Mouse (Mus musculus) hindbrain, embryonic 10.5 days (tissue): ENCODE measurements around the gene Cfap43. TPM values are rescaled to one million over a fixed set of nuclear protein-coding genes. Genes with fewer than 3 reads are reported as not detected.

Source experiments
- DNase-seq: peaks from one replicate; pipeline ENCODE4 v3.0.0-alpha.2; 2017; ENCODE audit warnings: low spot score
- H3K27ac ChIP-seq: fragments of 300-500 bp; sonication (generic); 2 replicates; pipeline ENCODE4 v1.5.1; 2016; ENCODE audit warnings: mild to moderate bottlenecking, moderate library complexity
- H3K27me3 ChIP-seq: fragments of 300-500 bp; sonication (generic); 2 replicates; pipeline ENCODE4 v1.6.1; 2016; ENCODE audit warnings: mild to moderate bottlenecking; ENCODE audit not compliant: poor library complexity, insufficient read depth, severe bottlenecking
- H3K36me3 ChIP-seq: fragments of 300-500 bp; sonication (generic); 2 replicates; pipeline ENCODE4 v1.6.1; 2016; ENCODE audit warnings: mild to moderate bottlenecking, moderate library complexity
- H3K4me1 ChIP-seq: fragments of 300-500 bp; sonication (generic); replicated peaks from 2 replicates; pipeline ENCODE4 v1.6.1; 2016; ENCODE audit warnings: mild to moderate bottlenecking
- H3K4me3 ChIP-seq: fragments of 300-500 bp; sonication (generic); 2 replicates; pipeline ENCODE4 v1.5.1; 2016; ENCODE audit warnings: mild to moderate bottlenecking, moderate library complexity
- H3K9me3 ChIP-seq: fragments of 300-500 bp; sonication (generic); 2 replicates; pipeline ENCODE4 v1.6.1; 2016; ENCODE audit warnings: mild to moderate bottlenecking, moderate library complexity
- WGBS: fragments of 180-500 bp; shearing (Covaris S2); methylation state at CpG from one replicate; pipeline ENCODE4 v1.1.7; 2016; 5-methylcytosine and 5-hydroxymethylcytosine counted together
- polyA plus RNA-seq: library from polyadenylated mRNA; unstranded; fragments of >200 nt; fragmentation: Nextera tagmentation; extraction: Ambion mirVana; gene quantifications from 2 replicates; pipeline ENCODE4 v1.2.1, GENCODE M21; 2016

Gene Cfap43
- polyA plus RNA-seq, 1 experiment from 2014 or later: 1.0 TPM

DNA sequence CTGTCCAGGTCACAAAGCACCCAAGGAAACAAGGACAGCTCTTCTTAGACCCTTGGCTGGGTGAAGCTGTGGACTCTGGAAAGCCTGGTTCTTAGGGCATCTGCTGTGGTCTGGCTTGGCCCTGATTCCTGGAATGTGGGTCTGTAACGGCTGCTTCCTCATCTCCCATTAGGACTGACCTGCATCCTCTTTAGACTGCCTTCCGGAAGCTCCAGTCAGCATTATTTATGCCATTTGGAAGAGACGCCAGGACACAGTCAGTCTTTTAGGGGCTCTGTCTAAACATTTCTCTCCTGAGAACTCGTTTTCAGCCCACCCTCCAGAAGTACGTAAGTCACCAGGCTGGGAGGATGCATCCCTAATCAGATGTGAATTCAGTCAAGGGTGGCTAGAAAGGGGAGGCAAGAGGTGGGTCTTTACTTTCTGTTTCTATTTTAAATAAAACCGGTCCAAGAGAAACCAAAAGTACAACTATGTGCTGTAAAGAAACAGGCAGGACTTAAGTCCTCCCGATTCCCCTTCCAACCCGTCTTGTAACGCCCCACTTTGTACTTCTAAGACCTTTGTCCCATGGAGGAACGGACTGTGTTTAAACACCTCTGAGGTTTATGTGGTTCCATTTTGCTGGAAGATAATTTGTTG lies 28.5 kb downstream of the Cfap43 start:
- H3K36me3 ChIP-seq: peaks cover 30% of the 10 kb centered on the region
- no peak overlapping the region for H3K4me3 ChIP-seq
- H3K27ac ChIP-seq: no peak overlapping the region
- no peaks in the 10 kb centered on the region for H3K27me3 ChIP-seq
- 81% methylated on average over 10 of the region's 10 CpGs for WGBS
- H3K9me3 ChIP-seq: no peaks in the 10 kb centered on the region
- no peaks in the 10 kb centered on the region for H3K4me1 ChIP-seq
- no peak for DNase-seq

DNA sequence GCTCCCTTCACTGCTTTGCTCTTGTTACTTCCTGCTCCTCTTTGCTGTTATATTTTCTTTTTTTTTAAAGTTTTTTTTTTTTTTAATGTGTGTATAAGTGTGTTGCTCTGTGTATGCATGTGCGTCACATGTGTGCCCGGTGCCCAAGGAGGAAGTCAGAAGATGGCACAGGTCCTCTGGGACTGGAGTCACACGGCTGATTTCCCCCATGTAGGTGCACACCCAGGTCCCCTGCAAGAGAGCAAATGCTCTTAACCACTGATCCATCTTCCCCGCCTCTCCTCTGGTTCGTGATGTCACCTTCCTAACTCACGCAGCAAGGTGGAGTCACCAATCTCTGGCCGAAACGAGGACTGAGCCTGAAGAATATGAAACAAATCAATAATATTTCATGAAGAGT lies 31.1 kb downstream of the Cfap43 start:
- Histone ChIP-seq H3K27me3 (no peaks in the 10 kb centered on the region), H3K36me3 (peaks cover 4% of the 10 kb centered on the region), H3K27ac (no peak overlapping the region), H3K4me1 (peaks cover 11% of the 10 kb centered on the region), H3K9me3 (no peaks in the 10 kb centered on the region), H3K4me3 (no peak overlapping the region)
- WGBS: 94% methylated on average over 8 of the region's 8 CpGs
- DNase-seq: no peak

DNA sequence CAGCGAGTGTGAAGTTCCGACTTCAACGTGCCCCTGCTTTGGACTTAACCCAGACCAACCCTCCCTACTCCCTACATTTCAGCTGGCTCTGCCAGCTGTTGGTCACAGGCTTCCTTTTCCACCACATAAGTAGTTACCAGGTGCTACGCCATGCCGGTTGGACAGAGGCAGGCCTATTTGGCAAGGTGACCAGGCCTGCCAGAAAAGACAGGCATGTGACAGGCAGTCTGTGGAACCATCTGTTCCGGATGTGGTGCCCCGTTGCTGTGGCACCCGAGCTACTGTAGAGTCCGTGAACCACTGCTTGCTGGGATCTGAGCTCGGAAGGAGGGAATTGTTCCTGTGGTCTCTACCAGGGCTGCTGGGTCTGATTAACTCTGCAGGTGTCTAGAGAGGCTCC lies 31.7 kb downstream of the Cfap43 start:
- Histone ChIP-seq H3K27me3 (no peaks in the 10 kb centered on the region), H3K27ac (no peak overlapping the region), H3K36me3 (no peaks in the 10 kb centered on the region), H3K4me1 (peaks cover 13% of the 10 kb centered on the region), H3K4me3 (no peak overlapping the region), H3K9me3 (no peaks in the 10 kb centered on the region)
- WGBS: 92% methylated on average over 10 of the region's 10 CpGs
- no peak for DNase-seq

DNA sequence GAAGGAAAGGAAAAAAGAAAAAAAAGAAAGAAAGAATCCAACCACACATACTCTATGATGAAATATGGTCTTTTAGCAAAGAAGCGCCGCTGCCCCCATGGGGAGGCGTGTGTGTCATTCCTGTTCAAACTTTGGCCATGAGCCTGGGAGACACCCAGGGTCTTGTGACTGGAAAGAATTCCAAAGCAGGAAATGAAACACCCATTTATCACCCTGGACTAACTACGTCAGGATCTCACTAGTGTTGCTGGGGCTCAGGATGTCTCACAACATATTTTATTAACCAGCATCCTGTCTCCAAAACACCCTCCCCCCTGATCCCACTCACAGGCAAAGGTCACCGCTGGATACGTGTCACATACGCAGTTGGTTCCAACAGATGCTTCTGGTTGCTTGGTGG lies 32.5 kb downstream of the Cfap43 start:
- H3K27ac ChIP-seq: no peak overlapping the region
- 87% methylated on average over 7 of the region's 7 CpGs for WGBS
- no peak for DNase-seq
- no peaks in the 10 kb centered on the region for H3K36me3 ChIP-seq
- H3K4me3 ChIP-seq: no peak overlapping the region
- peaks cover 13% of the 10 kb centered on the region for H3K4me1 ChIP-seq
- no peaks in the 10 kb centered on the region for H3K27me3 ChIP-seq
- H3K9me3 ChIP-seq: no peaks in the 10 kb centered on the region

DNA sequence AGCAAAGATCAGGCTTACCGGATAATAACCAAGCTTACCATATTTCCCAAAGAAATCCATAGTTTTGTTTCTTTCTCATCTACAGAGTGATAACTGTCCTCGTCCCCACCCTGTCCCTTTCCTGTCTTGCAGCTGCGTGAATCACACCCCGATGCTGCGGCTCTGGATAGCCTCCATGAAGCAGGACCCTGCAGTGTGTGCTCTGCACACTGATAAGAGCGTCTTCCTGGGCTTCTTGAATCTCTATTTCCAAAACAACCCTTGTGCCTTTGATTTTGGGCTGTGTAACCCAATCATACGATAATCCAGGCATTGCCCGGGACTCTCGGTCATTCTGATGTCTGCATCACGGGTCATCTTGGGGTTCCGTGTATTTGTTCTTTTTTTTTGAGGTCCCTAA lies 33.2 kb downstream of the Cfap43 start:
- H3K27ac ChIP-seq: no peak overlapping the region
- H3K4me1 ChIP-seq: peaks cover 14% of the 10 kb centered on the region
- WGBS: 90% methylated on average over 11 of the region's 11 CpGs
- H3K9me3 ChIP-seq: no peaks in the 10 kb centered on the region
- H3K4me3 ChIP-seq: no peak overlapping the region
- no peaks in the 10 kb centered on the region for H3K36me3 ChIP-seq
- DNase-seq: no peak
- H3K27me3 ChIP-seq: no peaks in the 10 kb centered on the region

DNA sequence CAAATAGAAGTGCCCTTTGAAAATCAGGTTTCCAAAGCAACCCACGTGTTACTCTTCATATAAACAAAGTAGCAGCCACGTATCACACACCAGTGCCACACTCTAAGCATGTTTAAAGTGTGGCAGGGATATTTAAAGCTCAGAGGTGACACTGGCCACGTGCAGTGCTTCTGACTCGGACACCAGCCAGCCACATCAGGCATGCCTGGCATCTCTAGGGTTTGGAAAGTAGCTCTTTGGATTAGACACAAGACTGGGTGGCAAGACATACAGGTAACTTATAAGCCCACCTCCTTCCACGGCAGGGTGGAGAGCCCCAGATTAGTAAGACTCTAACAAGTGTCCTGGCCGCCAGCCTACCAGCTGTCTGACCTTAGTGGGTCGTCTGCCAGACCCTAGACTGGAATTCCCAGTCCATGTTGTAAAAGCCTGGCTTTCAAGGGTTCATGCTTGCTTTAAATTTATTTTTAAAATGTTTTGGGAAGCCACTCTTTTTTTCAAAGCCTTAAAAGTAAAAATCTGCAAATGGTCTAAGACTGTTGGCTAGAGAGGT lies 33.8 kb downstream of the Cfap43 start:
- no peak overlapping the region for H3K27ac ChIP-seq
- no peaks in the 10 kb centered on the region for H3K9me3 ChIP-seq
- DNase-seq: no peak
- H3K36me3 ChIP-seq: no peaks in the 10 kb centered on the region
- 76% methylated on average over 7 of the region's 7 CpGs for WGBS
- H3K27me3 ChIP-seq: no peaks in the 10 kb centered on the region
- peaks cover 17% of the 10 kb centered on the region for H3K4me1 ChIP-seq
- H3K4me3 ChIP-seq: no peak overlapping the region

DNA sequence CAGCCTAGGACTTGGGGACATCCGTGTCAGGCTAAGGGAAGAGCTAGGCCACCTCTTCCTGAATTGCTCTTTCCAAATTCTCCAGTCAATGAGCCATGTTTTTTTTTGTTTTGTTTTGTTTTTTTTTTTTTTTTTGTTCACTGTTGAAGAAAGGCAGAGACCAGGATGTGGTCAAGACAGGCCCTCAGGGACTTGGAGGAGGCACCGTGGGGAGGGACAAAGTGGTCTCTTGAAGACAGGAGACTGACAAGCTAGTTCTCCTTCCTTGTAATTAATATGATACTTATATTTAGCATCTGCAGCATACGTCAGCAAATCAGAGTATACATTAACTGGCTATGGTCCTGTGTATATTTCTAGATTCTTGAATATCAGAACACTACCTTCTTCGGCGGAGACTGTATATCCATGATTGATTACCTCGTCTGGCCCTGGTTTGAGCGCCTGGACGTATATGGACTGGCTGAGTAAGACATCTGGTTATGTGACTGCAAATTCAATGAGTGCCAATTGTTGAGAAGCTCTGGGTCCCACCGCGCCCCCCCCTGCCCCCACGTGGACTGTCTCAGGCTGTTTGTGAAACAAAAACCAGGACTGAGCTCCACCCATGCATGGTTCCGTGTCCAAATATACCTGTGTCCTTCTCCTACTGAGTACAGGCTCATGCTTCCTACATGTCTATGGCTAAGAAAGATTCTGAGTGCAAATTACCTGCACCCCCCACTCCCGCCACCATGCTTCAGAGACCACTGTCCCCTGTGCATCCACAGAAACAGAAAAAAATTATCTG lies 34.6 kb downstream of the Cfap43 start:
- no peak for DNase-seq

DNA sequence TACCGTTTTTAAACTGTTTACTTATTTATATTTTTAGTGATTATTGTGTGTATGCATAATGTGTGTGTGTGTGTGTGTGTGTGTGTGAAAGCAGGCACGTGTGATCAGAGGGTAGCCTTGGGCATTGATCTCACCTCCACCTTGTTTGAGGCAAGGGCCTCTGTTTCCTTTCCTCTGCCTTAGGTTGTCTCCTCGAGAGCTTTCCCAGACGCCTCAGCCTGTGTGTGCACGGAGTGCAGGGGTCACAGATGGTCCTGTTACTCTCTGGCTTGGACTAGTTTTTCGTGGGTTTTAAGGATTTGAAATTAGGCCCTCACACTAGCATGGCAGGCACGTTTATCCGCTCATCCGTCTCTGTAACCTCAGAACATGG lies 36.2 kb downstream of the Cfap43 start:
- no peak for DNase-seq
- Histone ChIP-seq H3K27ac (peak overlapping the region; percentile 66; the same call in 1 of the 2 replicates), H3K36me3 (no peaks in the 10 kb centered on the region), H3K9me3 (no peaks in the 10 kb centered on the region), H3K27me3 (no peaks in the 10 kb centered on the region), H3K4me1 (peaks cover 17% of the 10 kb centered on the region), H3K4me3 (no peak overlapping the region)
- 64% methylated on average over 9 of the region's 9 CpGs for WGBS

More for the DNA sequence above, 34.6 kb downstream of the Cfap43 start:
- 83% methylated on average over 13 of the region's 13 CpGs for WGBS
- Histone ChIP-seq H3K4me1 (peaks cover 17% of the 10 kb centered on the region), H3K27ac (no peak overlapping the region), H3K36me3 (no peaks in the 10 kb centered on the region), H3K4me3 (no peak overlapping the region), H3K27me3 (no peaks in the 10 kb centered on the region), H3K9me3 (no peaks in the 10 kb centered on the region)

DNA sequence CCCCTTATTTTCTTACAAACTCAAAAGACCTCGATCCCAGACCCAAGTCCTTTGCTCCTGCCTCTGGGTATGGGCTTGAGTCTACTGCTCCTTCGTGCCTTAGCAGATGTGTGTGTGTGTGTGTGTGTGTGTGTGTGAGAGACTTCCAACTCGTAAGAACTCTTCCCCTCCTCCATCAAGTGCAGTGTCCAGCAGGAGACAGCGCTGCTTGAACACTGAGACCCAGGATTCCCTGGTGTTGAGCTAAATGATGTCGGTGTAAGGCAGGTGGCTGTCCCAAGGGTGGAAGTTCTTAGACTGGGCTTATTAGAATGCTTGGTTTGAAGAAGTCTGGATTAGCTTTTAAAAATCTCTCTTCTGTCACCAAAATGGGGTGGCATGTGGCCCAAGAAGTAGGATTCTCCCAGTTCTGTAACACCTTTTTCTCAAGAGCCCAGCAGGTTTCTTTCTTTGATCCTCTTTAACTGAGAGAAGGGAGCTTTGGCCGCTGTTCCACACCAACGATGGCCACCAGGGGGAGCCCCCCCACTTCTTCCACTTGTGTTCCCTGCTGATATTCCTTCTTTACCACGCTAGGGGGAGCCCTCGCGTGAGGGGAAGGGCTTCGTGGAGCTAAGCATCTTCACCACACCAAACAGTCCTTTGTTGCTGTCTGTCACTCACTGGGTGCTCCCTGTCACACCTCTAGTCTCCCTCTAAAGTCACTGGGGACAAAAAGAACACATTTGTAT lies 36.8 kb downstream of the Cfap43 start:
- 30% methylated on average over 11 of the region's 11 CpGs for WGBS

DNA sequence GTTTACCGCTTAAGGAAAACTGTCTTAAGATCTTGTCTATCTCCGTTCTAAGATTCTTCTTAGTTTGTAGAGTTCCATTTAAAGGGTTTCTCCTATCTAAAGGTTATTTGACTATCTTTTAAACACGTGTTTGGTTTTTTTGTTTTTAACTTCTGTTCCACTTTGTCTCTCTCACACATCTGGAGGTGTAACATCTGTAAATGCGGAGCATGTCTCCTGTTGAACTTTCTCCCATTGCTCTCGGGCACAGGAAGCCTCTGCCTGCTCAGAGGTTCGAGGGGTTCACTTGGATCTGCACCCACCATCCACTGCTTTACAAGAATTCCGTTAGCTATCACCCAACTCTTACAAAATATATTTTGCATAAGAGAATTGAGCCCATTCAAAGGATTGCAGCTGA lies 37.5 kb downstream of the Cfap43 start:
- no peak for DNase-seq
- Histone ChIP-seq H3K27ac (no peak overlapping the region), H3K4me1 (peaks cover 17% of the 10 kb centered on the region), H3K36me3 (no peaks in the 10 kb centered on the region), H3K9me3 (no peaks in the 10 kb centered on the region), H3K27me3 (no peaks in the 10 kb centered on the region), H3K4me3 (no peak overlapping the region)
- WGBS: 85% methylated on average over 7 of the region's 7 CpGs

More for the DNA sequence above, 36.8 kb downstream of the Cfap43 start:
- Histone ChIP-seq H3K27ac (no peak overlapping the region), H3K36me3 (no peaks in the 10 kb centered on the region), H3K4me1 (peaks cover 17% of the 10 kb centered on the region), H3K4me3 (no peak overlapping the region), H3K9me3 (no peaks in the 10 kb centered on the region), H3K27me3 (no peaks in the 10 kb centered on the region)
- DNase-seq: peak; percentile 88

DNA sequence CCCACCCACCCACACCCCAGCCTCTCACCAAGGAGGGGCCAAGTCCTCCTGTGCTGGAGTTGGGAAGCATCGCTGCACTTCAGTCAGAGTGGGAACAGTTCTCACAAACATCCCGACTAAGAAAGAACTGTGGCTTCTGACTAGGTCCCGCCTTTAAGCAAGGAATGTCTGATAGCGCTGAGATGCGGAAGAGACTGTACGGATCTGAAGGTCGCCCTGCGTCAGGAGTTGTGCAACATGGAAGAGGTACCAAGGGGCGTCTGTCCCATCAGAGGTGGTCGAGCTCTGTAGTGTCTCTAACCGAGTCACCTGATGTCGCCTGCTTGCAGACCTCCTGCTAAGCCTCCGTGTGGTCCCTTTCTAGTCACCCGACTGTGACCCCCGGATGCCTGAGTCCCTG lies 42.8 kb downstream of the Cfap43 start:
- no peaks in the 10 kb centered on the region for H3K9me3 ChIP-seq
- H3K27me3 ChIP-seq: no peaks in the 10 kb centered on the region
- no peaks in the 10 kb centered on the region for H3K36me3 ChIP-seq
- 82% methylated on average over 15 of the region's 15 CpGs for WGBS
- 0 out of 2 replicates have a peak, but pooled peaks cover 4% of the 10 kb centered on the region for H3K4me1 ChIP-seq
- no peak overlapping the region for H3K27ac ChIP-seq
- H3K4me3 ChIP-seq: no peak overlapping the region
- DNase-seq: no peak

DNA sequence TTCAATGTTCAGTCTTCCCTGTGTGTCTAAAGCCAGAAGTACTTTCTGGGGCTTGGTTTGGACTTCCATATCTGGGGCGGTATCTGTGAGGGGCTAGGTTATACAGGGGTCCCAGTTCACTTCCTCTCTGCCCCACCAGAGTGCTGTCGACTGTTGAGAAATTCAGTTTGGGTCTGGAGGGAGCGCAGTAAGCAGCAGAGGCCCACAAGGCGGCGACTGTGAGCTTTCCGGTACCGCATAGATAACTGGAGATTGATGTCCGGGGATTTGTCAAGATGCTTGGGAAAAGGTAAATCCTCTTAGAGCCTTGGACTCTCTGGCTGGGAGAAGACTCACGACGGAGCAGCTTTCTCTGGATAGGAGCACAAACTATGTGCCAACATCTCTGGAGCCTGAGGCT lies 47.6 kb downstream of the Cfap43 start:
- Histone ChIP-seq H3K27ac (no peak overlapping the region), H3K27me3 (no peaks in the 10 kb centered on the region; the same call in 1 of the 2 replicates), H3K36me3 (no peaks in the 10 kb centered on the region), H3K4me1 (no peaks in the 10 kb centered on the region), H3K4me3 (no peak overlapping the region), H3K9me3 (no peaks in the 10 kb centered on the region)
- 26% methylated on average over 10 of the region's 10 CpGs for WGBS
- DNase-seq: peak; percentile 27
